Mouse (Mus musculus) midbrain, embryonic 13.5 days (tissue): ENCODE results near the gene Palb2. TPM values are rescaled to one million over a fixed set of nuclear protein-coding genes. Genes with fewer than 3 reads are reported as not detected.

Experiments
- ATAC-seq: fragments of 200-750 bp; cut with Nextera tagmentation; 2 replicates; pipeline ENCODE4 v1.8.0; 2017; ENCODE audit warnings: mild to moderate bottlenecking, moderate TSS enrichment, moderate library complexity
- H3K27ac ChIP-seq: fragments of 300-500 bp; sonication (generic); 2 replicates; pipeline ENCODE4 v1.5.1; 2015; ENCODE audit warnings: inconsistent platforms, mild to moderate bottlenecking, moderate library complexity
- H3K27me3 ChIP-seq: fragments of 300-500 bp; sonication (generic); 2 replicates; pipeline ENCODE4 v1.6.1; 2015; ENCODE audit warnings: mild to moderate bottlenecking, inconsistent platforms
- H3K36me3 ChIP-seq: fragments of 300-500 bp; sonication (generic); 2 replicates; pipeline ENCODE4 v1.6.1; 2015; ENCODE audit warnings: mild to moderate bottlenecking, inconsistent platforms
- H3K4me1 ChIP-seq: fragments of 300-500 bp; sonication (generic); replicated peaks from 2 replicates; pipeline ENCODE4 v1.6.1; 2015; ENCODE audit warnings: inconsistent platforms
- H3K4me2 ChIP-seq: fragments of 300-500 bp; sonication (generic); replicated peaks from 2 replicates; pipeline ENCODE4 v1.6.1; 2015; ENCODE audit warnings: moderate library complexity, mild to moderate bottlenecking, inconsistent platforms
- H3K4me3 ChIP-seq: fragments of 300-500 bp; sonication (generic); replicated peaks from 2 replicates; pipeline ENCODE4 v1.5.1; 2015; ENCODE audit warnings: mild to moderate bottlenecking, inconsistent platforms
- H3K9ac ChIP-seq: fragments of 300-500 bp; sonication (generic); replicated peaks from 2 replicates; pipeline ENCODE4 v1.6.1; 2015; ENCODE audit warnings: mild to moderate bottlenecking, inconsistent platforms
- H3K9me3 ChIP-seq: fragments of 300-500 bp; sonication (generic); 2 replicates; pipeline ENCODE4 v1.6.1; 2016; ENCODE audit warnings: mild to moderate bottlenecking, inconsistent platforms
- WGBS: fragments of 180-500 bp; shearing (Covaris S2); methylation state at CpG from one replicate; pipeline ENCODE4 v1.1.7; 2015; 5-methylcytosine and 5-hydroxymethylcytosine counted together
- polyA plus RNA-seq: library from polyadenylated mRNA; unstranded; fragments of >200 nt; fragmentation: Nextera tagmentation; extraction: Ambion mirVana; gene quantifications from 2 replicates; pipeline ENCODE4 v1.2.1, GENCODE M21; 2015

Palb2 gene
- polyA plus RNA-seq, 1 experiment from 2014 or later, result 9.1 TPM

DNA sequence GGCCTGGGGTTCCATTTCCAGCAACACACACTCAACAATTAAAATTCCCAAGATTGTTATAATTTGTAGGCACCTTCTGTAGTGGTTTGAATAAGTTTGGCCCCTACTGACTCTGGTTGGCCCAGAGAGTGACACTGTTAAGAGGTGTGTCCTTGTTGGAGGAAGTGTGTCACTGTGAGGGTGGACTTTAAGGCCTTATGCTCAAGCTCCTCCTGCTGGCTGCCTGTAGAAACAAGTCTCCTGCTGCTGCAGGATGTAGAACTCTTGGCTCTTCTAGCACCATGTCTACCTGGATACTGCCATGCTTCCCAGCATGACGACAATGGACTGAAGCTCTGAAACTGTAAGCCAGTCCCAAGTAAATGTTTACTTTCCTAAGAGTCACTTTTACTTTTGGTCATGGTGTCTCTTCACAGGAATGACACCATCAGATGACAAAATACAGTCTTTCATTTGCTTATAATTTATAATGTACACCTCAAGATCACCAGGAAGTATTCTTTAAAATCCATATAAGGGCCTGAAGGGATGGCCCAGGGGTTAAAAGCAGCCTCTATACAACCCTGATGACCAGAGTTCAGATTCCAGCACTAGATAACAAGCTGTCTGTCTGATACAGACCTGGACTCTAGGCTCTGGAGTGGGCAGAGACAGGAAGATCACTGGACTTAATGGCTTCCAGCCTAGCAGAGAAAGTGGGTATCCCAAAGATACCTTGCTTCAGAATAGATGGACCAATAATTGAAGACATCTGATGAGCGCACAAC, 38.0 kb downstream of the Palb2 start:
- 94% methylated on average over 2 of the region's 2 CpGs for WGBS

DNA sequence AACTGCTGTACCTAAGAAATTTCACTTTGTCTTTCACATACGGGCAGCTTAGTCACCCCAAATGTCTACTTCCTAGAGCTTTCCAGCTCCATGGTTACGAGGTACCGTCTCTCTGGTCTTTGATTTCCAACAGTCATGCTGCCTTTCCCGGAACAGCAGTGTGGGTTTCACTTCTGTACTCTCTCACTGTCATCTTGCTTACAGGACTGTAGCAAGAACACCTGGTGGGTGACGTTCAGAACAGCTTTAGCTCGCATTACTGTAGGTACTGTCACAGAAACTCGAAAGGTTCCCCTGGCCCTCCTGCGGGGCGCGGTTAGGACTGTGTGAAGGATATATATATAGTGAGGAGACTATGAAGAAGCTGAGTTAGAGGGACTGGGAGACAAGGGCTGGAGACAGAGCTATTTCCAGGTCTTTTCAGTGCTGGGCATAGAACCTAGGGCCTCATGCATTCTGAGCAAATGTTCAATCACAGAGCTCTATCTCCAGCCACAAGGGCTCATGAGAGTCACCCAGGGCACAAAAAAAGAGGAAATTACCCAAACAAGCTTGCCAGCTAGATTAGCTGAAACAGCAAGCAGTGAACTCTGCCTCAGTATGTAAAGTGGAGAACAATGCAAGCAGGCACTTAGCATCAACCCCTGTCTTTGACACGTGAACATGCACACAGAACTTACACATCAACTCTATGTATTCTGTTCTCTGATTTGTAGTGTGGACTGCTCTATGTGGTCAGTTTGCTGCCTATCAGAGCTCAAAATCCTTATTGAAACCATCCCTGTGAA, 45.4 kb downstream of the Palb2 start:
- Histone ChIP-seq H3K9ac (no peak overlapping the region), H3K4me2 (no peak overlapping the region), H3K27me3 (no peaks in the 10 kb centered on the region), H3K27ac (no peak overlapping the region), H3K4me3 (no peak overlapping the region), H3K9me3 (no peaks in the 10 kb centered on the region), H3K4me1 (no peaks in the 10 kb centered on the region), H3K36me3 (peaks cover 86% of the 10 kb centered on the region)
- WGBS, result 93% methylated on average over 11 of the region's 11 CpGs
- ATAC-seq, result no peak

More for the DNA sequence above, 38.0 kb downstream of the Palb2 start:
- Histone ChIP-seq H3K27ac (no peak overlapping the region), H3K27me3 (no peaks in the 10 kb centered on the region), H3K4me3 (no peak overlapping the region), H3K9me3 (no peaks in the 10 kb centered on the region), H3K4me2 (no peak overlapping the region), H3K9ac (no peak overlapping the region), H3K4me1 (peaks cover 2% of the 10 kb centered on the region), H3K36me3 (peaks cover 76% of the 10 kb centered on the region)
- ATAC-seq, result no peak

DNA sequence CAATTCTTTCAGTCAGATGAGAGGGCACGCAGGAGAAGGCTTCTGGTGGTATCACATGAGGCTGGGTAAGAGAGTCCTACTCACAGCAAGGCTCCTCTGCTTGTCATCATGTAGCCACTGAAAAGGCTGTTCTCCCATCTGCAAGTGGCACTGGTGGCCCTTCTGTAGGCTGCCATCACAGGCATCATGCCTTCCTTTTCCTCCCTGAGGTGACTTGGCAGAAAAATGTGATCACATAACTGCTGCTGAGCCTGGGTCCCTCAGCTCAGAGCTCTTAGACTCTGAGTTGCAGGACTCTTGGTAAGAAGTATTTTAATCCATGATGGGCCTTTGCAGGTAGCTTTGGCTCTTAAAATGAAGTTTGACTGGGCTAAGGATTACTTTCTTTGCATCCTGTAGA, 51.7 kb downstream of the Palb2 start:
- 89% methylated on average over 1 of the region's 1 CpGs for WGBS
- Histone ChIP-seq H3K36me3 (peaks cover 83% of the 10 kb centered on the region), H3K4me2 (no peak overlapping the region), H3K9ac (no peak overlapping the region), H3K4me3 (no peak overlapping the region), H3K27ac (no peak overlapping the region), H3K4me1 (no peaks in the 10 kb centered on the region), H3K27me3 (no peaks in the 10 kb centered on the region), H3K9me3 (no peaks in the 10 kb centered on the region)
- no peak for ATAC-seq

DNA sequence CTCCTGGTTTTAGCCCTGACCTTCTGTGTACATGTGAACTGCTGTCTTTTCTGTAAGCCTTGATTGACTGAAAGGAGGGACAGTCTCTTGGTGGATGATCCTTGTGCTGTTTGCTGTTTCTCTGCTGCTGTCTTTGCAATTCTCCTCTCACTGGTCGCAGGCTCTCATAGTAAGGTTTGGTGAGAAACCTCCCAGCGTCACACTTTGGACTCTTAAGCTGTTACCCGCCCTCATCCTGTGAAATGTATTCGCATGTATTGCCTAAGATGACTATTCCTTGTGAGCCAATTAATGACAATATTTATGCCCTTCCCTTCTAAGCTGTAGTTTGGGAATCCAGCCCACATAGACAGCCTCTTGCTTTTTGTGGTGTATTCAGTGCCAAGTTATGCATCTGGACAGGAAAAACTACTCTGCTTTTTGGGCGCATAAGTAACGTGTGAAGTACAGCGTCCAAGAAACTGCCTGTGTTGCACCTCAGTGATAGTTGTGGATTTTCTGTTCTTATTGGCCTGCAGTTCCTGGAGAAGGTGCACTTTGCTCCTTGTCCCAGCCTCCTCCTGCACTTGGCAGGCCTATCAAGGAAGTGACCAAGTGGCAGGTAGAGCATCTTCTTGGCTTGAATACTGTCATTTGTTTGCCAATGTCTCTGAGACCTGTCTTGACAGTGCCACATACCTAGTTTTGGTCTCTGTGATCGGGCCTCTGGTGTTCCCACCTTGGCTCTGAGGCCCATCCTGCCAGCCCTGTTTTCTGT, 52.8 kb downstream of the Palb2 start:
- Histone ChIP-seq H3K36me3 (peaks cover 88% of the 10 kb centered on the region), H3K4me3 (no peak overlapping the region), H3K27ac (no peak overlapping the region), H3K27me3 (no peaks in the 10 kb centered on the region), H3K9me3 (no peaks in the 10 kb centered on the region), H3K9ac (no peak overlapping the region), H3K4me1 (no peaks in the 10 kb centered on the region), H3K4me2 (no peak overlapping the region)
- ATAC-seq, result no peak
- WGBS, result 96% methylated on average over 8 of the region's 8 CpGs

DNA sequence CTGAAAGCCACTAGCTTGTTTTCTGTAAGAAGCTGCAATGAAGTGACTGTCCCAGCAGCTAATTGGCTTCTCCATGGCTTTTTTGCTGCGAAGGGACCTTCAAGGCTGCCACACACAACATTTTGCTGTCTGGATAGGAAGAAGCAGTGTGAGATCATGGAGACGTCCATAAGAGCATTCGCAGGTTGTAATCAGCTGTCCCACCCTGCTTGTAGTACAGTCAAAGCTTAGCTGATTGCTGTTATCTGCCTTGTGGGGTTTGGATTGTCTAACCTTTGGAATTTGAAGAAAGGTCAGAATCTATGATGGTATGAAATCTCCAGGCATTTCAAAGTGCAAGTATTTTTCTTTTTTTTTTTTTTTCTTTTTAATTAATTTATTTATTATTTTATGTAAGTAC, 58.4 kb downstream of the Palb2 start:
- no peak for ATAC-seq
- no peak overlapping the region for H3K4me3 ChIP-seq
- no peak overlapping the region for H3K4me2 ChIP-seq
- no peaks in the 10 kb centered on the region for H3K27me3 ChIP-seq
- H3K9me3 ChIP-seq, result no peaks in the 10 kb centered on the region
- H3K27ac ChIP-seq, result no peak overlapping the region
- H3K9ac ChIP-seq, result no peak overlapping the region
- WGBS, result 89% methylated on average over 3 of the region's 3 CpGs
- peaks cover 10% of the 10 kb centered on the region for H3K4me1 ChIP-seq
- H3K36me3 ChIP-seq, result peaks cover 91% of the 10 kb centered on the region

DNA sequence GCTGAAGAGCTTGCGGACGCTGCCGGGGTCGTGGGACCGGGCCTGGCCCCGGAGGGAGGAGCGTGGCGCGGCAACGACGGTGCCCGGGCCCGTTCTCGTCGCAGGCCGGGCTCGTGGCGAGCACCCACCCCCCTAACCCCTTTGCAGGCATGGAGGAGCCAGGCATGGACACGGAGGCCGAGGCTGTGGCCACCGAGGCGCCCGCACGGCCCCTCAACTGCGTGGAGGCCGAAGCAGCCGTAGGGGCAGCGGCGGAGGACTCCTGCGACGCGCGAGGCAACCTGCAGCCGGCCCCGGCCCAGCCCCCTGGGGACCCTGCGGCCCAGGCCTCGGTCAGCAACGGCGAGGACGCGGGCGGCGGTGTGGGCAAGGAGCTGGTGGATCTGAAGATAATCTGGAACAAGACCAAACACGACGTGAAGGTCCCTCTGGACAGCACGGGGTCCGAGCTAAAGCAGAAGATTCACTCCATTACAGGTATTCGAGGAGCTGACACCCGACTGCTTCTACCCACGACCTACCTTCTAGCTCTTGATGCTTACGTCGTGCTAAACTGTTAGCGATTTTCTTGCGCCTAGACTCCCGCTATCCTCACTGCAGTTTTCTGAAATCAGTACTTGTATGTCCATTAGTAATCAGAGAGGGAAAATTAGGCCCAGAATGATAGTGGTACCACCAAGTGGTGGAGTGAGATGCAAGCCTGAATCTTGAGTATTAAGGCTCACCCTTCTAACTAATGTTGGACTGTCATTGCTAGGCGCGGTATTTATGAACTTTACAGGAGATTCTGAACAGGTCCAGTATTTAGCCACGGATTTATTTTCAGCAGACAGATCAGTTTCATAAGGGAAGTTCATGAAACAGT, 65.0 kb downstream of the Palb2 start:
- ATAC-seq, result peak; percentile 59; the same call in 1 of the 2 replicates
- Histone ChIP-seq H3K9ac (peak overlapping the region; percentile 97), H3K4me3 (peak overlapping the region; percentile 99), H3K4me2 (peak overlapping the region; percentile 89), H3K27me3 (no peaks in the 10 kb centered on the region), H3K36me3 (peaks cover 39% of the 10 kb centered on the region), H3K27ac (peak overlapping the region; percentile 97), H3K4me1 (peaks cover 37% of the 10 kb centered on the region), H3K9me3 (no peaks in the 10 kb centered on the region)
- WGBS, result 1% methylated on average over 58 of the region's 58 CpGs

DNA sequence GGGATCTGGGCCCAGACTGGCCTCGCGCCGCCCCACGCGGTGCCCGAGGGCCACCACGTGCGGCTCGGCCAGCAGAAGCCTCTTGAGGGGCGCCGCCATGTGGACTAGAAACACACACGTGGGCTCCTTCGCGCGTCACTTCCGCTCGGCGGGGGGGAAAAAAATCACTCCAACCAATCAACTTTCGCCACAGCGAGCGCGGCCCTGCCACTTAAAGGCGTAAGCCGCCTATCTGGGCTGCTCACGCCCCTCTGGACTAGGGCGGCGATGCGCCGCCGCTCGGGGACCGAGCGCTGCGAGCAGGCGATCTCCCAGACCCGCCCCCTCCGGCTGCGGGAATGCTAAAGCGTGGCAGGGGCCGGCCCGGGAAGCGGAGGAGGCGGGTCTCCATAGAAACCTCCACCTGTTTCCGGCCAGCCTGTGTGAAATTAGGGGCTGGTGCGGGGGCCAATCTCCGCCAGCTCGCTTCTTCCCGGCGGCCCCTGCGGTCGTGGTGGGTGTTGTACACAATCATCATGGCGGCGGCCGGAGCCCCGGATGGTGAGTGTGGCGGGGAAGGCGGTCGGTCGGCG, 65.8 kb downstream of the Palb2 start, which contains the start of the genes Ubfd1 and Ears2:
Ubfd1 (plus strand) TSS at position 231 of the 572 bp plus-strand sequence.
Ears2 (minus strand) TSS at position 319 of the 572 bp plus-strand sequence.
- H3K4me2 ChIP-seq, result peak within 1 kb of the TSS; percentile 89
- no peaks in the 10 kb centered on the region for H3K27me3 ChIP-seq
- peaks cover 37% of the 10 kb centered on the region for H3K4me1 ChIP-seq
- peak within 1 kb of the TSS; percentile 99 for H3K4me3 ChIP-seq
- ATAC-seq, result peak; percentile 99
- H3K27ac ChIP-seq, result peak within 1 kb of the TSS; percentile 97
- peaks cover 37% of the 10 kb centered on the region for H3K36me3 ChIP-seq
- peak within 1 kb of the TSS; percentile 97 for H3K9ac ChIP-seq
- H3K9me3 ChIP-seq, result no peaks in the 10 kb centered on the region
- WGBS, result under 1% methylated on average over 58 of the region's 60 CpGs

DNA sequence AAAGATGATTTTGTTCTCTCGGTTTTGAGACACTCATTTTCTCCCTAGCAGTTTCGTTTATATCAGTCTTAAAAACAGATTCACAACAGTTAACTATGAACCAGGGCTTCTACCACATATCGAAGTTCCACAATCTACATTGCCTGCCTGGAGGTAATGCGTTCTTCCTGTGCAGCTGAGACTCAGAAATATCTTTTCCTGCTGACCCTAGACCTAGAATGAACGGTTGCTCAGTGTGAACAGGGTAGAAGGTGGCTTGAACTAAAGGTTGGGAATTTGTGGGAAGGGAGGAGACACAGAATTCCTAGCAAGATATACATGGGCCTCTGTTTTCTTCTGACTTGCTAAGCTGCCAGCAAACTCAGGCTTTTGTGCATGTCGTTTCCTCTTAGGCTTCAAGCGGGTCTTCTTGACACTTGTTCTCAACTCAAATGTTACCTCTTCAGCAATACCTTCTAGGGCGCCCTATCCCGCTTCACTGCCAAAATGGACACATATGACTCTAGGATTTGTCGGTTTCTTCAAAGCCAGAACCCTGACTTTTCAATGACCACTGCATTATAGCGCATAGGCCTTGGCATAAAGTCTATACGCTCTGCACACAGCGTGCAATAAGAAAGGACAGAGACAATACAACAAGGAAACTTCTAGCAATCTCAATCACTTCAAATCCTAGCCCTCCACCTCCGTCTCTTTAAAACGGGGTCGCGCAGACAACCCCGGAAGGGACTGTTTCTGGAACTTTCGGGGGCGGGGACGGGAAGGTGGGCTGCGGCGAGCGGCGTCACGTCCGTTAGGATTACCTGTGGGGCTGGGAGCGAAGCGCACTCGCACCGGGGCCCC, 66.5 kb downstream of the Palb2 start:
- Histone ChIP-seq H3K27me3 (no peaks in the 10 kb centered on the region), H3K4me3 (peak overlapping the region; percentile 99), H3K36me3 (peaks cover 35% of the 10 kb centered on the region), H3K4me2 (peak overlapping the region; percentile 89), H3K27ac (peak overlapping the region; percentile 97), H3K9me3 (no peaks in the 10 kb centered on the region), H3K4me1 (peaks cover 37% of the 10 kb centered on the region), H3K9ac (peak overlapping the region; percentile 97)
- ATAC-seq, result no peak
- 21% methylated on average over 31 of the region's 31 CpGs for WGBS

DNA sequence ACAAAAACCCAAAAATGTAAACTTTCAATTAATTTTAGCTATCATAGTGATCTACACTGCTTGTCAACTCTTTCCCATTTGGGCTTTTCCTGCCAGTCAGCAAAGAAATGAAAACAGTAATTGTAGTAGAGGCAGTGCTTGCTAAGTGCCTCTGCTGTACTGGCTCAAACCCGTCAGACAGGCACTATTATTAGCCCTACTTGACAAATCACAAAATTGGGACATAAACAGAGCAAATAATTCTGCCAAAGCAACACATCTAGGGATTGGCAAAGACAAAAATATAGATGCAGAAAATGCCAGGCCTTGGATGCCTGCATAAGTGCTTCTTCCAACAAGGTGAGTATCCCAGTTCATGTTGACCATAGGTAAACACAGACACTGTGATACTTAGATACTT, 67.1 kb downstream of the Palb2 start:
- Histone ChIP-seq H3K4me3 (no peak overlapping the region), H3K9me3 (no peaks in the 10 kb centered on the region), H3K36me3 (peaks cover 29% of the 10 kb centered on the region), H3K27ac (no peak overlapping the region), H3K4me2 (peak overlapping the region; percentile 89; the same call in 1 of the 2 replicates), H3K9ac (0 out of 2 replicates have a peak overlapping the region, but pooled peaks have one; percentile 97), H3K4me1 (peaks cover 35% of the 10 kb centered on the region), H3K27me3 (no peaks in the 10 kb centered on the region)
- 96% methylated on average over 1 of the region's 1 CpGs for WGBS
- ATAC-seq, result no peak
